Mouse (Mus musculus) C2C12 (cell line): Measurements from ENCODE around the gene Nubp1. TPM values are rescaled to one million over a fixed set of nuclear protein-coding genes. Genes with fewer than 3 reads are reported as not detected.

Source experiments
- H3K27me3 ChIP-seq: one replicate; pipeline ENCODE4 v1.6.1; 2011; ENCODE audit not compliant: control insufficient read depth, insufficient read depth, insufficient read length
- H3K36me3 ChIP-seq: one replicate; pipeline ENCODE4 v1.6.1; 2011; ENCODE audit not compliant: control insufficient read depth, insufficient read depth
- H3K4me3 ChIP-seq: one replicate; pipeline ENCODE4 v1.5.1; 2011; ENCODE audit warnings: mild to moderate bottlenecking, control low read depth; ENCODE audit not compliant: poor library complexity, insufficient read depth, severe bottlenecking
- H3K79me2 ChIP-seq: one replicate; pipeline ENCODE4 v1.6.1; 2011; ENCODE audit not compliant: control insufficient read depth, insufficient read depth
- H3K79me3 ChIP-seq: one replicate; pipeline ENCODE4 v1.6.1; 2011; ENCODE audit warnings: low read depth, control low read depth
- H3ac ChIP-seq: one replicate; pipeline ENCODE3; 2011; ENCODE audit warnings: low read depth; ENCODE audit not compliant: control insufficient read depth, insufficient read length
- CEBPB ChIP-seq: IDR thresholded peaks from one replicate; pipeline ENCODE4 v1.6.1; 2011; ENCODE audit warnings: low read depth, mild to moderate bottlenecking, control low read depth, moderate library complexity
- CTCF ChIP-seq: IDR thresholded peaks from one replicate; pipeline ENCODE4 v1.5.1; 2011; ENCODE audit not compliant: control insufficient read depth, insufficient read depth, insufficient read length
- FOSL1 ChIP-seq: IDR thresholded peaks from one replicate; pipeline ENCODE4 v1.8.0; 2011; ENCODE audit warnings: mild to moderate bottlenecking, low read length; ENCODE audit not compliant: poor library complexity, insufficient read depth, severe bottlenecking
- MAX ChIP-seq: IDR thresholded peaks from one replicate; pipeline ENCODE4 v1.6.1; 2011; ENCODE audit warnings: mild to moderate bottlenecking, control low read depth
- MYOD1 ChIP-seq: IDR thresholded peaks from one replicate; pipeline ENCODE4 v1.6.1; 2011; ENCODE audit warnings: low read depth; ENCODE audit not compliant: control insufficient read depth, insufficient read length
- MYOG ChIP-seq: IDR thresholded peaks from one replicate; pipeline ENCODE4 v1.6.1; 2011; ENCODE audit not compliant: control insufficient read depth, insufficient read length; ENCODE audit errors: extremely low read depth
- USF1 ChIP-seq: IDR thresholded peaks from one replicate; pipeline ENCODE4 v1.6.1; 2011; ENCODE audit warnings: low read depth, mild to moderate bottlenecking, control low read depth, moderate library complexity
- polyA plus RNA-seq: library from polyadenylated mRNA; unstranded; fragments of >200 nt; fragmentation: generic; extraction: Trizol; gene quantifications from one replicate; pipeline ENCODE4 v1.2.1, GENCODE M21; 2012; ENCODE audit warnings: missing spikeins

Gene Nubp1
- polyA plus RNA-seq, 1 experiment, result 67.6 TPM

DNA sequence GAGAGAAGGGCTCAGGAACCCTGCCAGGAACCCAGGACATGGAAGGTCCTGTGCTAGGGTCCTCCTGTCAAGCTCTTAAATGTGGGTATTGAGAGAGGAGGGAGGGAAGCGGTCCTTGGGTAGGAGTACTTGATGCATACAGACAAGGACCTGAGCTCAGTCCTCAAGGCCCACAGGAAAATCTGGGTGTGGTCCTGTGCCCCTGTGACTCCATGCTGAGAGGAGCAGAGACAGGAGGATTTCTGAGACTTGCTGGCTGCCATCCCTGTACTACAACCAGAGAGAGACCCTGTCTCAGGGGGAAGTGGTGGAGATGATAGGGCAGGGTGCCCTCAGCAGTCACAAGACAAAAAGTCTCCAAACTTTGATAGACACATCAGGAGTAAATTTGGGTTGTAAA, 41.8 kb upstream of the Nubp1 start:
- Histone ChIP-seq H3K4me3 (no peak overlapping the region), H3K79me2 (no peaks in the 10 kb centered on the region), H3K79me3 (no peaks in the 10 kb centered on the region), H3K27me3 (no peaks in the 10 kb centered on the region), H3K36me3 (no peaks in the 10 kb centered on the region), H3ac (no peak overlapping the region)
- TF ChIP-seq MAX (no peak), CTCF (no peak)

DNA sequence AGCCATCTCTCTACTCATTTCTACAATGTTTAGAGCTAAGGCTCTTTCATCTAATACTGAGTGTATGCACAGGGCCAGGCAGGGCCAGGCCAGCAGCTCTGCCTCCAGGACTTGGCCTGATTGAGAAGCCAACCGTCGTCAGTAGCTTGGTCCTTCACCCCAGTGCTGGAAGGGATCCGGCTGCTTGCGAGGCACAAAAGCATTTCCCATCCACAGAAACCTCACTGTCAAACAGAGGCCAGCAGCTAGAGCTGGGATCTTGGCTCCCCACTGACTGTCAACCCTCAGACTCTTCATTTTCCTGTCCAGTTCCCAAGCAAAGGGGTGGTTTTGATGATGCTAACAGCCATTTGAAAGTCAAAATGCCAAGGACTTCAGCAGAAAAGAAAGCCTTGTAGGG, 39.4 kb upstream of the Nubp1 start:
- Histone ChIP-seq H3K27me3 (no peaks in the 10 kb centered on the region), H3K79me3 (no peaks in the 10 kb centered on the region), H3K36me3 (no peaks in the 10 kb centered on the region), H3K4me3 (no peak overlapping the region), H3ac (no peak overlapping the region), H3K79me2 (no peaks in the 10 kb centered on the region)
- TF ChIP-seq MYOD1 (no peak), USF1 (no peak), MYOG (no peak)

DNA sequence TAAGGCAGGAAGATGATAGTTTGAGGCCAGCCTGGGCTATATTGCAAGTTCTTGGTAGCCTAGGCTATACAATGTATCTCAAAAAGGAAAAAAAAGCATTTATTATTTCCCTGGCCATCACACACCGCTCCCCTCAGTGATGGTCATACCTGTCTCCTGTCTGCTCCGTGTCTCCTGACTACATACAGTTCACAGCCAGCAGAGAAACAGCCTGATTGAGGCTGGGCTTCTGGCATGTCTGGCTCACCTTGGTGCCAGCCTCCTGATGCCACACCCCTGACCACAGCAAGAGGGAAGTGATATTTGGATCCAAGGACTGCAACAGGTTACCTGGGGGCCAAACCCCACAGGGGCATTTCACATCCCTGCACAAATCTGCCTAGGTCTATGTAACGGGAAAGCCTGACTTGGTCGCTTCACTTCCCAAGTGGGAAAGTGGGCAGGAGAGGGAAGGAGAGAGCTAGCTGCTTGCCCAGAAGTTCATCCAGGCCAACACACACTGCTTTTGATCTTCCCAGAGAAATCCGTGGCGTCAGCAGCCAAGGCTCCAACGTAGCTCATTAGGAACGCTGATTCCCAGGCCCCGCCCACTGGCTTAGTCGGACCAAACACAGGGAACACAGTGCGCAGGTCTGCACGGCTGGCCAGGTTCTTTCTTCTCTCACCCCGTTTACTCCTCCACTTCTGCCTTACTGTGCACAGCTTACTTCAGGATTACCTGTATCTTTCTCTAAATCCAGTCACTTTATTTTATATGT, 37.3 kb upstream of the Nubp1 start:
- Histone ChIP-seq H3K36me3 (no peaks in the 10 kb centered on the region), H3ac (no peak overlapping the region), H3K27me3 (no peaks in the 10 kb centered on the region), H3K4me3 (no peak overlapping the region), H3K79me2 (no peaks in the 10 kb centered on the region), H3K79me3 (no peaks in the 10 kb centered on the region)
- TF ChIP-seq FOSL1 (no peak), MYOD1 (no peak), USF1 (no peak), CEBPB (no peak), CTCF (no peak), MAX (no peak), MYOG (no peak)

DNA sequence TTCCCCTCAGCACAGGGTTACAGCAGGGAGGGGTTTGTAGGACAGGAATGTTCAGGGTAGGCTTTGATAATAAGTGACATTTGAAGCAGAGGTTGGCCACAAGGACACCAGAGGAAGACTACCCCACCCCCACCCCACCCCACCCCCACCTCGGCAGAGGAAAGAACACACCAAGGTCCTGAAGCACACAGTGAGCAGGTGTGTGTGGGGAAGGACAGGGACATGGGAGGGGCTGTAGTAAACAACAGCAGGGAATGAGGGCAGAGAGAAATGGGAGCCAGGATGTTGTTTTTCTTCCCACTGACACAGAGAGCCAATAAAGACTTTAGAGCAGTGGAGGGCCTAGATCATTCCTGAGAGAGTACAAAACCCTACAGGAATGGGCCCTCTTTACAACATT, 34.5 kb upstream of the Nubp1 start:
- TF ChIP-seq CTCF (no peak), USF1 (no peak), MYOG (no peak), MYOD1 (no peak), CEBPB (no peak), FOSL1 (no peak), MAX (no peak)
- H3K4me3 ChIP-seq, result no peak overlapping the region
- H3K79me3 ChIP-seq, result no peaks in the 10 kb centered on the region
- H3K79me2 ChIP-seq, result no peaks in the 10 kb centered on the region
- H3K27me3 ChIP-seq, result no peaks in the 10 kb centered on the region
- no peak overlapping the region for H3ac ChIP-seq
- H3K36me3 ChIP-seq, result no peaks in the 10 kb centered on the region

DNA sequence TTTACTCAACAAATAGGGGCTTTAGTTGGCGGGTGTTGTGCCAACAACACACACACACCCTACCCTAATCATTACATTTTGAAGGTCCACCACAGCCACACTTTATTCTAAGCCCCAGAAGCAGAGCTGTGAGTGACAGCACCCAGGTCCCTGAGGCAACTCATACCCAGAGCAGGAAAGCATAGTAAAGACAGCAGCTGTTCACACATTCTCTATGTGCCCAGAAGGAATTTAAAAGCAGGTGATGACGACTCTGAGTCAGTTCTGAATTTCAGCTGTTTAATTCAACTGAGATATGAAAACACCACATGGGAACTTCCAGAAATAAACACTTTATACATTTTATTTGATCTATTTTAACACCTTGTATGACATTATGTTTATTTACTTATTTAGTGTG, 32.2 kb upstream of the Nubp1 start:
- Histone ChIP-seq H3ac (no peak overlapping the region), H3K79me2 (no peaks in the 10 kb centered on the region), H3K27me3 (no peaks in the 10 kb centered on the region), H3K4me3 (no peak overlapping the region), H3K36me3 (no peaks in the 10 kb centered on the region), H3K79me3 (no peaks in the 10 kb centered on the region)
- TF ChIP-seq MYOG (no peak), MYOD1 (no peak), MAX (no peak), FOSL1 (no peak), CEBPB (no peak), CTCF (no peak), USF1 (no peak)

DNA sequence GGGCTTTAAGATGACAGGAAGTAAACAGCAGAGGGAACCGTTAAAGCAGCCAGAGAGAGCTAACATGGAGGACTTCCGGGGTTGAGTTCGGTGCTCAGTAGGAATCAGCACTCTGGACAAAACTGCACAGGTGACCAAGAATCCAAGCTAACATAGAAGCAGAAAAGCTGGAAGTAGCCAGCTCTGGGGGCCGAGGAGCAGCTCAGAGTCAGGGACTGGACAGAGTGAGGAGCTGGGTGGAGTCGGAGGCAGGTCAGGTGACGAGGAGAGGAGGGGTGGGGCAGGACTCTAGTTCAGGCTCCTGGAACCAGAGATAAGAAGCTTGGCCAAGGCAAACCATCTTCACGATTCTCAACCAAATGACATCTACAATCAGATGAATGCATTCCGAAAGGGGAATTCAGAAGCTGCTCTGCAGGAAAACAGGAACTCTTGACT, 27.7 kb upstream of the Nubp1 start:
- H3ac ChIP-seq, result no peak overlapping the region
- no peaks in the 10 kb centered on the region for H3K79me3 ChIP-seq
- TF ChIP-seq FOSL1, result no peak
- TF ChIP-seq MYOG, result no peak
- no peak for TF ChIP-seq CEBPB
- no peak for TF ChIP-seq CTCF
- TF ChIP-seq USF1, result peak; percentile 17
- no peak for TF ChIP-seq MYOD1
- TF ChIP-seq MAX, result no peak
- H3K4me3 ChIP-seq, result no peak overlapping the region
- no peaks in the 10 kb centered on the region for H3K27me3 ChIP-seq
- H3K79me2 ChIP-seq, result no peaks in the 10 kb centered on the region
- no peaks in the 10 kb centered on the region for H3K36me3 ChIP-seq
